Mouse (Mus musculus) midbrain, embryonic 16.5 days (tissue): ENCODE data around the gene Gm12216. TPM values are rescaled to one million over a fixed set of nuclear protein-coding genes. Genes with fewer than 3 reads are reported as not detected.

Source experiments
- ATAC-seq: fragments of 200-750 bp; cut with Nextera tagmentation; 2 replicates; pipeline ENCODE4 v1.8.0; 2017; ENCODE audit warnings: moderate TSS enrichment
- H3K27ac ChIP-seq: fragments of 300-500 bp; sonication (generic); 2 replicates; pipeline ENCODE4 v1.5.1; 2014; ENCODE audit warnings: mild to moderate bottlenecking, low read length, mixed read lengths
- H3K27me3 ChIP-seq: fragments of 300-500 bp; sonication (generic); 2 replicates; pipeline ENCODE4 v1.6.1; 2014; ENCODE audit warnings: low read depth, low read length, mixed read lengths; ENCODE audit not compliant: control insufficient read depth, insufficient read depth
- H3K36me3 ChIP-seq: fragments of 300-500 bp; sonication (generic); 2 replicates; pipeline ENCODE4 v1.6.1; 2014; ENCODE audit warnings: mild to moderate bottlenecking, low read length, moderate library complexity, mixed read lengths; ENCODE audit not compliant: control insufficient read depth, insufficient read depth
- H3K4me1 ChIP-seq: fragments of 300-500 bp; sonication (generic); 2 replicates; pipeline ENCODE4 v1.6.1; 2014; ENCODE audit warnings: mild to moderate bottlenecking, low read length, mixed read lengths; ENCODE audit not compliant: control insufficient read depth, insufficient read depth
- H3K4me2 ChIP-seq: fragments of 300-500 bp; sonication (generic); 2 replicates; pipeline ENCODE4 v1.6.1; 2014; ENCODE audit warnings: mild to moderate bottlenecking, low read length, mixed read lengths
- H3K4me3 ChIP-seq: fragments of 300-500 bp; sonication (generic); 2 replicates; pipeline ENCODE4 v1.5.1; 2014; ENCODE audit warnings: low read depth, mild to moderate bottlenecking, low read length, moderate library complexity, mixed read lengths
- H3K9ac ChIP-seq: fragments of 300-500 bp; sonication (generic); 2 replicates; pipeline ENCODE4 v1.6.1; 2014; ENCODE audit warnings: low read depth, low read length, mixed read lengths
- H3K9me3 ChIP-seq: fragments of 300-500 bp; sonication (generic); replicated peaks from 2 replicates; pipeline ENCODE4 v1.6.1; 2014; ENCODE audit warnings: mild to moderate bottlenecking, low read length, mixed read lengths; ENCODE audit not compliant: control insufficient read depth, poor library complexity, severe bottlenecking
- WGBS: fragments of 180-500 bp; shearing (Covaris S2); extraction: QIAGEN DNeasy Blood & Tissue Kit; methylation state at CpG from one replicate; pipeline ENCODE4 v1.1.7; 2014; 5-methylcytosine and 5-hydroxymethylcytosine counted together
- polyA plus RNA-seq: library from polyadenylated mRNA; unstranded; fragments of >200 nt; fragmentation: Nextera tagmentation; extraction: Ambion mirVana; gene quantifications from 2 replicates; pipeline ENCODE4 v1.2.1, GENCODE M21; 2015

The Gm12216 gene
- polyA plus RNA-seq, 1 experiment from 2014 or later, result 0.31 TPM

GRCm38 (mm10) chr11:53858058-53858760 is 847 bp downstream of the Gm12216 start:
- Histone ChIP-seq H3K4me1 (no peaks in the 10 kb centered on the region), H3K4me3 (no peak overlapping the region), H3K9ac (no peak overlapping the region), H3K36me3 (no peaks in the 10 kb centered on the region), H3K4me2 (no peak overlapping the region), H3K27me3 (peaks cover 3% of the 10 kb centered on the region; the same call in 1 of the 2 replicates), H3K27ac (no peak overlapping the region), H3K9me3 (no peaks in the 10 kb centered on the region)
- no peak for ATAC-seq
- WGBS, result 84% methylated on average over 6 of the region's 6 CpGs

GRCm38 (mm10) chr11:53853665-53854064 is 5.4 kb downstream of the Gm12216 start:
- no peaks in the 10 kb centered on the region for H3K36me3 ChIP-seq
- no peaks in the 10 kb centered on the region; the same call in 1 of the 2 replicates for H3K4me1 ChIP-seq
- no peak overlapping the region for H3K27ac ChIP-seq
- H3K4me2 ChIP-seq, result no peak overlapping the region
- 70% methylated on average over 5 of the region's 5 CpGs for WGBS
- H3K4me3 ChIP-seq, result no peak overlapping the region
- peaks cover 3% of the 10 kb centered on the region; the same call in 1 of the 2 replicates for H3K27me3 ChIP-seq
- no peak overlapping the region for H3K9ac ChIP-seq
- no peak for ATAC-seq
- H3K9me3 ChIP-seq, result no peaks in the 10 kb centered on the region

GRCm38 (mm10) chr11:53851795-53852194 is 7.3 kb downstream of the Gm12216 start:
- Histone ChIP-seq H3K9me3 (no peaks in the 10 kb centered on the region), H3K9ac (no peak overlapping the region), H3K27ac (no peak overlapping the region), H3K36me3 (no peaks in the 10 kb centered on the region), H3K4me1 (no peaks in the 10 kb centered on the region; the same call in 1 of the 2 replicates), H3K4me3 (no peak overlapping the region), H3K4me2 (no peak overlapping the region), H3K27me3 (no peaks in the 10 kb centered on the region)
- ATAC-seq, result no peak
- 43% methylated on average over 5 of the region's 5 CpGs for WGBS

- H3K4me3 ChIP-seq, result no peak overlapping the region
- H3K4me1 ChIP-seq, result no peaks in the 10 kb centered on the region; the same call in 1 of the 2 replicates
- 0 out of 2 replicates have a peak, but pooled peaks have one; percentile 51 for ATAC-seq
- 30% methylated on average over 9 of the region's 9 CpGs for whole genome bisulfite sequencing
- no peaks in the 10 kb centered on the region for H3K36me3 ChIP-seq
- H3K9me3 ChIP-seq, result no peaks in the 10 kb centered on the region
- H3K4me2 ChIP-seq, result no peak overlapping the region
- H3K9ac ChIP-seq, result no peak overlapping the region
- no peaks in the 10 kb centered on the region for H3K27me3 ChIP-seq
- H3K27ac ChIP-seq, result no peak overlapping the region
These were observed 9.3 kb downstream of the Gm12216 start for GRCm38 (mm10) chr11:53849588-53850320.

- Histone ChIP-seq H3K9ac (no peak overlapping the region), H3K4me3 (no peak overlapping the region), H3K4me2 (no peak overlapping the region), H3K4me1 (no peaks in the 10 kb centered on the region; the same call in 1 of the 2 replicates), H3K9me3 (no peaks in the 10 kb centered on the region), H3K27me3 (no peaks in the 10 kb centered on the region), H3K36me3 (no peaks in the 10 kb centered on the region), H3K27ac (no peak overlapping the region)
- ATAC-seq, result no peak
- 86% methylated on average over 6 of the region's 6 CpGs for WGBS
These were observed 13.4 kb downstream of the Gm12216 start for GRCm38 (mm10) chr11:53845680-53846079.

- H3K36me3 ChIP-seq, result no peaks in the 10 kb centered on the region
- H3K4me3 ChIP-seq, result no peak overlapping the region
- no peaks in the 10 kb centered on the region for H3K9me3 ChIP-seq
- H3K4me1 ChIP-seq, result no peaks in the 10 kb centered on the region
- H3K27me3 ChIP-seq, result no peaks in the 10 kb centered on the region
- H3K4me2 ChIP-seq, result no peak overlapping the region
- no peak for ATAC-seq
- H3K27ac ChIP-seq, result no peak overlapping the region
- H3K9ac ChIP-seq, result no peak overlapping the region
- 75% methylated on average over 10 of the region's 10 CpGs for WGBS
These were observed 15.9 kb downstream of the Gm12216 start for GRCm38 (mm10) chr11:53843106-53843505.

GRCm38 (mm10) chr11:53842161-53842581 is 16.9 kb downstream of the Gm12216 start:
- no peaks in the 10 kb centered on the region for H3K4me1 ChIP-seq
- H3K27ac ChIP-seq, result no peak overlapping the region
- H3K36me3 ChIP-seq, result no peaks in the 10 kb centered on the region
- H3K4me2 ChIP-seq, result no peak overlapping the region
- H3K4me3 ChIP-seq, result no peak overlapping the region
- 40% methylated on average over 4 of the region's 4 CpGs for WGBS
- H3K9ac ChIP-seq, result no peak overlapping the region
- ATAC-seq, result no peak
- H3K27me3 ChIP-seq, result no peaks in the 10 kb centered on the region
- no peaks in the 10 kb centered on the region for H3K9me3 ChIP-seq

- Histone ChIP-seq H3K4me2 (no peak overlapping the region), H3K27me3 (no peaks in the 10 kb centered on the region), H3K27ac (no peak overlapping the region), H3K9me3 (no peaks in the 10 kb centered on the region), H3K36me3 (no peaks in the 10 kb centered on the region), H3K4me1 (no peaks in the 10 kb centered on the region), H3K9ac (no peak overlapping the region), H3K4me3 (no peak overlapping the region)
- WGBS, result 85% methylated on average over 12 of the region's 12 CpGs
- ATAC-seq, result no peak
These were observed 17.5 kb downstream of the Gm12216 start for GRCm38 (mm10) chr11:53841514-53841913.
